Mouse (Mus musculus): Measurements from ENCODE around the gene B4galnt4. TPM values are rescaled to one million over a fixed set of nuclear protein-coding genes. Genes with fewer than 3 reads are reported as not detected.
A peak's percentile ranks its signal among the peaks of the same experiment; 100 is the strongest.

B4galnt4 gene
- polyA plus RNA-seq, 1 experiment: 18.3 TPM

GRCm38 (mm10) chr7:141087894-141088293 is 27.0 kb downstream of the B4galnt4 start:
- H3K27ac ChIP-seq (ENCODE audit: insufficient read depth, low read length): no peak overlapping the region
- H3K9ac ChIP-seq (ENCODE audit: low read depth, poor library complexity, severe bottlenecking): no peak overlapping the region
- peaks cover 4% of the 10 kb centered on the region for H3K4me1 ChIP-seq (ENCODE audit: control insufficient read depth, insufficient read depth, low read length)
- H3K9me3 ChIP-seq (replicated peaks; ENCODE audit: control insufficient read depth, insufficient read depth, low read length, poor library complexity, severe bottlenecking): no peaks in the 10 kb centered on the region
- H3K27me3 ChIP-seq (ENCODE audit: control insufficient read depth, insufficient read depth, low read length, poor library complexity, severe bottlenecking): no peaks in the 10 kb centered on the region
- H3K36me3 ChIP-seq (ENCODE audit: control insufficient read depth, insufficient read depth, low read length, poor library complexity, severe bottlenecking): no peaks in the 10 kb centered on the region
- peak overlapping the region; percentile 39 for H3K4me3 ChIP-seq (ENCODE audit: low read depth, low read length)
- TF ChIP-seq POLR2A (IDR thresholded peaks at IDR 0.05; ENCODE audit: insufficient read depth, low read length) (no peak), EP300 (IDR thresholded peaks at IDR 0.05; ENCODE audit: insufficient read depth, low read depth, low read length) (0 out of 2 replicates have a peak, but pooled peaks have one; percentile 35)

GRCm38 (mm10) chr7:141088473-141088872 is 27.6 kb downstream of the B4galnt4 start:
- Histone ChIP-seq H3K9ac (ENCODE audit: low read depth, poor library complexity, severe bottlenecking) (peak overlapping the region; percentile 8; the same call in 1 of the 2 replicates), H3K36me3 (ENCODE audit: control insufficient read depth, insufficient read depth, low read length, poor library complexity, severe bottlenecking) (no peaks in the 10 kb centered on the region), H3K4me1 (ENCODE audit: control insufficient read depth, insufficient read depth, low read length) (peaks cover 4% of the 10 kb centered on the region), H3K4me3 (ENCODE audit: low read depth, low read length) (peak overlapping the region; percentile 39), H3K9me3 (replicated peaks; ENCODE audit: control insufficient read depth, insufficient read depth, low read length, poor library complexity, severe bottlenecking) (no peaks in the 10 kb centered on the region), H3K27me3 (ENCODE audit: control insufficient read depth, insufficient read depth, low read length, poor library complexity, severe bottlenecking) (no peaks in the 10 kb centered on the region), H3K27ac (ENCODE audit: insufficient read depth, low read length) (no peak overlapping the region)
- TF ChIP-seq EP300 (IDR thresholded peaks at IDR 0.05; ENCODE audit: insufficient read depth, low read depth, low read length): no peak
- TF ChIP-seq CTCF (IDR thresholded peaks at IDR 0.05; ENCODE audit: low read depth, low read length): no peak
- no peak for TF ChIP-seq POLR2A (IDR thresholded peaks at IDR 0.05; ENCODE audit: insufficient read depth, low read length)

- no peaks in the 10 kb centered on the region for H3K9me3 ChIP-seq (replicated peaks; ENCODE audit: control insufficient read depth, insufficient read depth, low read length, poor library complexity, severe bottlenecking)
- TF ChIP-seq CTCF (IDR thresholded peaks at IDR 0.05; ENCODE audit: low read depth, low read length): no peak
- no peak for TF ChIP-seq EP300 (IDR thresholded peaks at IDR 0.05; ENCODE audit: insufficient read depth, low read depth, low read length)
- TF ChIP-seq POLR2A (IDR thresholded peaks at IDR 0.05; ENCODE audit: insufficient read depth, low read length): no peak
- no peak overlapping the region for H3K27ac ChIP-seq (ENCODE audit: insufficient read depth, low read length)
- no peak overlapping the region for H3K4me3 ChIP-seq (ENCODE audit: low read depth, low read length)
- H3K4me1 ChIP-seq (ENCODE audit: control insufficient read depth, insufficient read depth, low read length): peaks cover 8% of the 10 kb centered on the region
- no peaks in the 10 kb centered on the region for H3K27me3 ChIP-seq (ENCODE audit: control insufficient read depth, insufficient read depth, low read length, poor library complexity, severe bottlenecking)
- no peaks in the 10 kb centered on the region for H3K36me3 ChIP-seq (ENCODE audit: control insufficient read depth, insufficient read depth, low read length, poor library complexity, severe bottlenecking)
- no peak overlapping the region for H3K9ac ChIP-seq (ENCODE audit: low read depth, poor library complexity, severe bottlenecking)
Measured at GRCm38 (mm10) chr7:141090228-141090627, 29.3 kb downstream of the B4galnt4 start.

GRCm38 (mm10) chr7:141092051-141092735 is 31.3 kb downstream of the B4galnt4 start:
- Histone ChIP-seq H3K27ac (ENCODE audit: insufficient read depth, low read length) (no peak overlapping the region), H3K9me3 (replicated peaks; ENCODE audit: control insufficient read depth, insufficient read depth, low read length, poor library complexity, severe bottlenecking) (no peaks in the 10 kb centered on the region), H3K4me3 (ENCODE audit: low read depth, low read length) (peak overlapping the region; percentile 41), H3K4me1 (ENCODE audit: control insufficient read depth, insufficient read depth, low read length) (peaks cover 9% of the 10 kb centered on the region), H3K27me3 (ENCODE audit: control insufficient read depth, insufficient read depth, low read length, poor library complexity, severe bottlenecking) (no peaks in the 10 kb centered on the region), H3K9ac (ENCODE audit: low read depth, poor library complexity, severe bottlenecking) (peak overlapping the region; percentile 40), H3K36me3 (ENCODE audit: control insufficient read depth, insufficient read depth, low read length, poor library complexity, severe bottlenecking) (no peaks in the 10 kb centered on the region)
- TF ChIP-seq POLR2A (IDR thresholded peaks at IDR 0.05; ENCODE audit: insufficient read depth, low read length) (peak; percentile 23), EP300 (IDR thresholded peaks at IDR 0.05; ENCODE audit: insufficient read depth, low read depth, low read length) (no peak), CTCF (IDR thresholded peaks at IDR 0.05; ENCODE audit: low read depth, low read length) (peak; percentile 66)

GRCm38 (mm10) chr7:141093950-141094349 is 33.0 kb downstream of the B4galnt4 start:
- H3K27me3 ChIP-seq (ENCODE audit: control insufficient read depth, insufficient read depth, low read length, poor library complexity, severe bottlenecking): no peaks in the 10 kb centered on the region
- H3K4me3 ChIP-seq (ENCODE audit: low read depth, low read length): no peak overlapping the region
- H3K4me1 ChIP-seq (ENCODE audit: control insufficient read depth, insufficient read depth, low read length): peaks cover 6% of the 10 kb centered on the region
- no peak overlapping the region for H3K9ac ChIP-seq (ENCODE audit: low read depth, poor library complexity, severe bottlenecking)
- H3K9me3 ChIP-seq (replicated peaks; ENCODE audit: control insufficient read depth, insufficient read depth, low read length, poor library complexity, severe bottlenecking): no peaks in the 10 kb centered on the region
- H3K36me3 ChIP-seq (ENCODE audit: control insufficient read depth, insufficient read depth, low read length, poor library complexity, severe bottlenecking): no peaks in the 10 kb centered on the region
- no peak overlapping the region for H3K27ac ChIP-seq (ENCODE audit: insufficient read depth, low read length)
- no peak for TF ChIP-seq CTCF (IDR thresholded peaks at IDR 0.05; ENCODE audit: low read depth, low read length)
- no peak for TF ChIP-seq POLR2A (IDR thresholded peaks at IDR 0.05; ENCODE audit: insufficient read depth, low read length)
- no peak for TF ChIP-seq EP300 (IDR thresholded peaks at IDR 0.05; ENCODE audit: insufficient read depth, low read depth, low read length)

- TF ChIP-seq POLR2A (IDR thresholded peaks at IDR 0.05; ENCODE audit: insufficient read depth, low read length) (no peak), CTCF (IDR thresholded peaks at IDR 0.05; ENCODE audit: low read depth, low read length) (no peak), EP300 (IDR thresholded peaks at IDR 0.05; ENCODE audit: insufficient read depth, low read depth, low read length) (no peak)
- Histone ChIP-seq H3K27ac (ENCODE audit: insufficient read depth, low read length) (no peak overlapping the region), H3K9me3 (replicated peaks; ENCODE audit: control insufficient read depth, insufficient read depth, low read length, poor library complexity, severe bottlenecking) (no peaks in the 10 kb centered on the region), H3K27me3 (ENCODE audit: control insufficient read depth, insufficient read depth, low read length, poor library complexity, severe bottlenecking) (no peaks in the 10 kb centered on the region), H3K36me3 (ENCODE audit: control insufficient read depth, insufficient read depth, low read length, poor library complexity, severe bottlenecking) (no peaks in the 10 kb centered on the region), H3K9ac (ENCODE audit: low read depth, poor library complexity, severe bottlenecking) (no peak overlapping the region), H3K4me1 (ENCODE audit: control insufficient read depth, insufficient read depth, low read length) (peaks cover 6% of the 10 kb centered on the region), H3K4me3 (ENCODE audit: low read depth, low read length) (no peak overlapping the region)
Measured at GRCm38 (mm10) chr7:141094487-141095205, 33.7 kb downstream of the B4galnt4 start.

All from ES-Bruce4 (cell line).